Mouse (Mus musculus) intestine, postnatal 0 days (tissue): ENCODE data around the gene Nemp1. TPM values are rescaled to one million over a fixed set of nuclear protein-coding genes. Genes with fewer than 3 reads are reported as not detected.

Experiments
- ATAC-seq: fragments of 200-750 bp; cut with Nextera tagmentation; 2 replicates; pipeline ENCODE4 v1.8.0; 2017; ENCODE audit warnings: mild to moderate bottlenecking, moderate TSS enrichment, moderate library complexity
- H3K27ac ChIP-seq: fragments of 300-500 bp; sonication (generic); 2 replicates; pipeline ENCODE4 v1.5.1; 2014; ENCODE audit warnings: mild to moderate bottlenecking, low read depth, low read length, moderate library complexity
- H3K27me3 ChIP-seq: fragments of 300-500 bp; sonication (generic); replicated peaks from 2 replicates; pipeline ENCODE4 v1.6.1; 2014; ENCODE audit warnings: low read length, mixed read lengths; ENCODE audit not compliant: control insufficient read depth, insufficient read depth
- H3K36me3 ChIP-seq: fragments of 300-500 bp; sonication (generic); 2 replicates; pipeline ENCODE4 v1.6.1; 2014; ENCODE audit warnings: mild to moderate bottlenecking, moderate library complexity; ENCODE audit not compliant: control insufficient read depth, insufficient read depth
- H3K4me1 ChIP-seq: fragments of 300-500 bp; sonication (generic); replicated peaks from 2 replicates; pipeline ENCODE4 v1.6.1; 2014; ENCODE audit warnings: antibody characterized with exemption, low read length, mixed read lengths; ENCODE audit not compliant: control insufficient read depth, insufficient read depth
- H3K4me2 ChIP-seq: fragments of 300-500 bp; sonication (generic); replicated peaks from 2 replicates; pipeline ENCODE4 v1.6.1; 2014; ENCODE audit warnings: low read depth, mild to moderate bottlenecking, moderate library complexity
- H3K4me3 ChIP-seq: fragments of 300-500 bp; sonication (generic); 2 replicates; pipeline ENCODE4 v1.5.1; 2014; ENCODE audit warnings: low read depth, low read length
- H3K9ac ChIP-seq: fragments of 300-500 bp; sonication (generic); 2 replicates; pipeline ENCODE4 v1.6.1; 2014; ENCODE audit warnings: mild to moderate bottlenecking, low read depth, low read length
- H3K9me3 ChIP-seq: fragments of 300-500 bp; sonication (generic); 2 replicates; pipeline ENCODE4 v1.6.1; 2016; ENCODE audit warnings: mixed run types; ENCODE audit not compliant: control insufficient read depth
- CTCF ChIP-seq: sonication (generic); IDR thresholded peaks from 2 replicates; pipeline ENCODE4 v1.5.1; 2016; ENCODE audit warnings: low read depth, mild to moderate bottlenecking, control low read depth, antibody characterized with exemption, moderate library complexity
- WGBS: fragments of 180-500 bp; shearing (Covaris S2); extraction: QIAGEN DNeasy Blood & Tissue Kit; methylation state at CpG from one replicate; pipeline ENCODE4 v1.1.7; 2014; 5-methylcytosine and 5-hydroxymethylcytosine counted together
- polyA plus RNA-seq: library from polyadenylated mRNA; unstranded; fragments of >200 nt; fragmentation: Nextera tagmentation; extraction: Ambion mirVana; gene quantifications from 2 replicates; pipeline ENCODE4 v1.2.1, GENCODE M21; 2015

Nemp1 gene
- polyA plus RNA-seq, 1 experiment from 2014 or later = 2.9 TPM

DNA sequence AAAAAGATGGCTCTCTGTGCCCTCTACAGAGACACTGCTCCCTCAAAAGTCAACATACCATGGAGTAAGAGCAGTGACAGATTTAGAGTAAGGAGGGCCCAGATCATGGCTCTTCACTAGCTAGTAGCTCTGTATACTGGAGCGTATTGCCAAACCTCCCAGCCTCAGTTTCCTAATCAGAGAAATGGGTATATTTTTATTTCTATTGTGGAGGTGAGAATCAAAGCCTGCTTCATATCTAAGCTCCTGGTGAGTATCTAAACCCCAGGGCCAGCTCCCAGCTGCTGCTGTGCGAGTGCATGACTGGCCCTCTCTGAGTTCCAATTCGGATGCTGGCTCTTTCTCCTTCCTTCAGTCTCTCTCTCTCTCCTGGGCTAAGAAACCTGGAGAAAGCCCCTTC, 57.5 kb downstream of the Nemp1 start, which contains the start of gene Tac2:
TSS of gene Tac2 (plus strand) at position 301 of the 400 bp plus-strand sequence.
- no peaks in the 10 kb centered on the region for H3K4me1 ChIP-seq
- no peak within 1 kb of the TSS for H3K4me3 ChIP-seq
- ATAC-seq = no peak
- no peak within 1 kb of the TSS for H3K27ac ChIP-seq
- H3K4me2 ChIP-seq = no peak within 1 kb of the TSS
- H3K36me3 ChIP-seq = peaks cover 14% of the 10 kb centered on the region; the same call in 1 of the 2 replicates
- WGBS = 79% methylated on average over 3 of the region's 3 CpGs
- no peaks in the 10 kb centered on the region for H3K27me3 ChIP-seq
- no peak within 1 kb of the TSS for H3K9ac ChIP-seq
- no peak for TF ChIP-seq CTCF
- H3K9me3 ChIP-seq = no peaks in the 10 kb centered on the region

DNA sequence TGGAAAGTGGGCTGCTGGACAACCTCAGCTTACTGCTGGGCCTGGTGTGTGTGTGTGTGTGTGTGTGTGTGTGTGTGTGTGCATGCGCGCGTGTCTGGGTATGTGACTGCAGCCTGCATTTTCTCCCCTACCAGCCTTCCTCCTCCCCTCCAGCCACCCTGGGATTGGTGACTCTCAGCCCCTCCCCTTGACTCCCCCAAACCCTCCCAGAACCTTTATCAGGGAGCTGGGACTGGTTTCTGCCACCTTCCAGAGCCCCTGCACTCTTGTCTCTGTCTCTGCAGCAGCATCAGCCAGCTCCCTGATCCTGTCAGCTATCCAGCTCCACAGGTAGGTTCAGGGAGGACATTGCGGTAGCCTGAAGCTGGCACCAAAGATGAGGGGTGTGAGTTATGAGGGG, 58.4 kb downstream of the Nemp1 start:
- H3K27me3 ChIP-seq = no peaks in the 10 kb centered on the region
- TF ChIP-seq CTCF = no peak
- no peak overlapping the region for H3K4me3 ChIP-seq
- H3K4me2 ChIP-seq = no peak overlapping the region
- H3K9ac ChIP-seq = no peak overlapping the region
- peaks cover 5% of the 10 kb centered on the region; the same call in 1 of the 2 replicates for H3K36me3 ChIP-seq
- no peaks in the 10 kb centered on the region for H3K9me3 ChIP-seq
- no peak for ATAC-seq
- no peak overlapping the region for H3K27ac ChIP-seq
- H3K4me1 ChIP-seq = no peaks in the 10 kb centered on the region
- WGBS = 62% methylated on average over 4 of the region's 4 CpGs

DNA sequence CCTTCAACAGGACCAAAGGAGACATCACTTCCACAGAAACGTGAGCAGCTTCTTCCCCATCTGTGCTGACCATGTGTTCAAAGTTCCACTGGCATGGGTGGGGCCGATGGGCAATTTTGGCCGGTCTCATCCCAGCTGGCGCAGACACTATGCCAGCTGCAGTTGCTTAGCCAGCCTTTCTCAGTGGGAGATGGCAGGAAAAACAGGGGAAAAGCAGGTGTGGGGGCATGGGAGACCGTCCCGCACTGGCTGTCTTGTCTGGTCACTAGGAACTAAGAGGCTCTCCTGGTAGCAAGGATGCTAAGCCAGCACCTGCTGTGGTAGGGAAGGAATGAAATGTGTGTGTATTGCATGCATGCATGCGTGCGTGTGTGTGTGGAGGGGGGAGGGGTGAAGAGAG, 61.7 kb downstream of the Nemp1 start:
- H3K27ac ChIP-seq = no peak overlapping the region
- WGBS = 69% methylated on average over 8 of the region's 8 CpGs
- TF ChIP-seq CTCF = no peak
- H3K4me2 ChIP-seq = no peak overlapping the region
- no peak overlapping the region for H3K4me3 ChIP-seq
- no peak overlapping the region for H3K9ac ChIP-seq
- no peaks in the 10 kb centered on the region for H3K9me3 ChIP-seq
- H3K36me3 ChIP-seq = no peaks in the 10 kb centered on the region
- no peak for ATAC-seq
- H3K4me1 ChIP-seq = no peaks in the 10 kb centered on the region
- no peaks in the 10 kb centered on the region for H3K27me3 ChIP-seq

DNA sequence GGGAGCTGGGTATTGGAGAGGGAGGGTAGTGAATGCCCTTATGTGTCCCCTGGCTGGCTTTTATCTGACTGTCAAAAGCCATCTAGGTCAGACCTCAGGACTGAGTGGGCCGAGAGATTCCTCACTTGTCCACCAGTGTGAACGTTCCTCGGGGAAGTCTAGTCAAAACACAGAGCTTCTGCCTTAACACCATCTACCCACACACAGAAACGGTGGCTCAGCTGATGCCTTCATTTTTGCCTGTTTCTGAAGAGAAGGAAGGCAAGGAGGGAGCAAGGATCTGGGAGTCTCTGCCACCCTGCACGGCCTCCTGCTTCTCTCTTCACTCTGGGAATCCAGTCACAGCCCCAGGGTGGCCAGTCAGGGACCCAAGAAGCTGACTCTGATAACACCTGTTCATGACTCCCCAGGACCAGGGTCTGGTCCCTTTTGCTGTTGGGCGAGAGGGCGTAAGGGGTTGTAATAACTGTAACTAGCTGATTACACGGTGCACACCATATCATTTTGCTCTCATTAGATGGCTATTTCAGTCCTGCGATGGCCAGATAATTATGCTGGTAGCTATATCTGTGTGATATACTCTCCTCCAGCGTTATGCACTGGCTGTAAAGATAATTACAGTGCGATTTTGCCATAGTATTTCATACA, 63.7 kb downstream of the Nemp1 start:
- Histone ChIP-seq H3K27ac (no peak overlapping the region), H3K27me3 (no peaks in the 10 kb centered on the region), H3K9ac (no peak overlapping the region), H3K4me1 (no peaks in the 10 kb centered on the region), H3K4me3 (no peak overlapping the region), H3K4me2 (no peak overlapping the region), H3K9me3 (no peaks in the 10 kb centered on the region), H3K36me3 (no peaks in the 10 kb centered on the region)
- ATAC-seq = no peak
- no peak for TF ChIP-seq CTCF
- 62% methylated on average over 11 of the region's 11 CpGs for WGBS

DNA sequence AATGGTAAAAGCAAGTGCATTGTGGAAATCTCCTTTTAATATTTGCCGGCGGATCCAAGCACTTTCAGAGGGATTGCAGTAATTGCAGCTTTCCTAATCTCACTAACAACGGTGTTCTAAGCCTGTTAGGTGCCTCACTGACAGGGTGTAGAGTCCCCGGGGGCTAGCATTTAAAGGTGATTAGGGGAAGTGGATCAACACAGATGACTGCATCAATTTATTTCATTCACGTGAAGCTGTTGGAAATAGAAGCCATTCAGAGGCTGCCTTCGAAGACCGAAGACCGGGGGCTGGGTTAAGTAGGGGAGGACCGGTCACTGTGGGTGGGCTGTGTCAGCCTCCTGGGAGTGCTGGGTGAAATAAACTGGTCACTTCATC, 64.2 kb downstream of the Nemp1 start:
- H3K27me3 ChIP-seq = no peaks in the 10 kb centered on the region
- 46% methylated on average over 9 of the region's 9 CpGs for WGBS
- no peak overlapping the region for H3K9ac ChIP-seq
- no peak for ATAC-seq
- H3K27ac ChIP-seq = no peak overlapping the region
- H3K4me3 ChIP-seq = no peak overlapping the region
- no peaks in the 10 kb centered on the region for H3K36me3 ChIP-seq
- H3K4me1 ChIP-seq = no peaks in the 10 kb centered on the region
- no peak overlapping the region for H3K4me2 ChIP-seq
- no peaks in the 10 kb centered on the region for H3K9me3 ChIP-seq
- TF ChIP-seq CTCF = no peak

DNA sequence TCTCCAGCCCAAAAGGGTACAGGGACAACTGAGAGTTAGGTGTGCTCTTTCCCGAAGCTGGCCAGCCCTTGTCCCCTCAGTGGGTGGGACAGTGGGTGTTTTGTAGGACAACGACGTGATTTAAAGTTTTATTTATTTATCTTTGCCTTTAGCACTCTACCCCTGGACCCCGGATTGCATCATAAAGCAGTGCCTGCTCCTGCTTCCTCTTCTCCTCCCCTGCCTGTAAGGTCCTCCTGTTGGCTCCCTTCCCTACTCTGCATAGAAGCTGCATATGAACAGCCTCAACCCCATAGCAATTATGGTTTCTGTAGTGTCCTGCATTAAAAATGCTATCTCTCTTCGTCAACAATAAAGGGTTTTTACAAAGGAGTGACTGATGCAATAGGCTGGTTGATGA, 64.7 kb downstream of the Nemp1 start:
- Histone ChIP-seq H3K4me3 (no peak overlapping the region), H3K27me3 (no peaks in the 10 kb centered on the region), H3K4me2 (no peak overlapping the region), H3K27ac (no peak overlapping the region), H3K36me3 (no peaks in the 10 kb centered on the region), H3K9me3 (no peaks in the 10 kb centered on the region), H3K4me1 (no peaks in the 10 kb centered on the region), H3K9ac (no peak overlapping the region)
- 11% methylated on average over 5 of the region's 5 CpGs for WGBS
- no peak for ATAC-seq
- TF ChIP-seq CTCF = no peak
